Mouse (Mus musculus) adrenal gland, postnatal 4 days (tissue): Measurements from ENCODE around the gene Ddx39. TPM values are rescaled to one million over a fixed set of nuclear protein-coding genes. Genes with fewer than 3 reads are reported as not detected.
A peak's percentile ranks its signal among the peaks of the same experiment; 100 is the strongest.

Experiments used
- DNase-seq, 2 experiments: peaks; one replicate each; pipeline ENCODE4 v3.0.0; 2021 to 2022; ENCODE audit warnings: low spot score in 2 of 2, mixed read lengths in 2 of 2
- total RNA-seq, 2 experiments: library from RNA; stranded (reverse); gene quantifications; 2 replicates each; pipeline ENCODE4 v1.2.3; 2021

The Ddx39 gene
- total RNA-seq, 2 experiments from 2014 or later = 41.5 to 42.2 TPM

- DNase-seq = no peak
These were observed 22.4 kb downstream of the Ddx39 start for GRCm38 (mm10) chr8:83737346-83737745.

GRCm38 (mm10) chr8:83737852-83738562 is 23.0 kb downstream of the Ddx39 start:
- DNase-seq = no peak

- DNase-seq = no peak
These were observed 24.2 kb downstream of the Ddx39 start for GRCm38 (mm10) chr8:83738949-83739710.

- no peak for DNase-seq
These were observed 24.9 kb downstream of the Ddx39 start for GRCm38 (mm10) chr8:83739711-83740468.

GRCm38 (mm10) chr8:83740586-83740975 is 25.6 kb downstream of the Ddx39 start:
- no peak for DNase-seq

GRCm38 (mm10) chr8:83740976-83741741 is 26.2 kb downstream of the Ddx39 start, which contains the start of gene Adgre5:
TSS of gene Adgre5 (minus strand) at chr8:83741326.
- peak in 1 of 2 experiments; percentile 60 for DNase-seq

- DNase-seq = no peak
These were observed 27.1 kb downstream of the Ddx39 start for GRCm38 (mm10) chr8:83741849-83742655.

- no peak for DNase-seq
These were observed 28.0 kb downstream of the Ddx39 start for GRCm38 (mm10) chr8:83742968-83743367.

- DNase-seq = no peak
These were observed 29.1 kb downstream of the Ddx39 start for GRCm38 (mm10) chr8:83744070-83744469.

GRCm38 (mm10) chr8:83747661-83748346 is 32.8 kb downstream of the Ddx39 start:
- DNase-seq = no peak

GRCm38 (mm10) chr8:83748708-83749107 is 33.7 kb downstream of the Ddx39 start:
- no peak for DNase-seq

GRCm38 (mm10) chr8:83749265-83749664 is 34.3 kb downstream of the Ddx39 start:
- no peak for DNase-seq

GRCm38 (mm10) chr8:83754149-83754548 is 39.2 kb downstream of the Ddx39 start:
- DNase-seq = no peak

GRCm38 (mm10) chr8:83756273-83756672 is 41.3 kb downstream of the Ddx39 start:
- DNase-seq = no peak

GRCm38 (mm10) chr8:83757084-83757607 is 42.2 kb downstream of the Ddx39 start:
- no peak for DNase-seq

GRCm38 (mm10) chr8:83758298-83758697 is 43.3 kb downstream of the Ddx39 start:
- no peak for DNase-seq

GRCm38 (mm10) chr8:83759231-83759759 is 44.3 kb downstream of the Ddx39 start:
- no peak for DNase-seq

GRCm38 (mm10) chr8:83764116-83764515 is 49.1 kb downstream of the Ddx39 start:
- DNase-seq = no peak

GRCm38 (mm10) chr8:83764717-83765116 is 49.7 kb downstream of the Ddx39 start:
- DNase-seq = no peak
